Mouse (Mus musculus): Measurements from ENCODE around the gene Myh6.

- no peak for TF ChIP-seq CTCF (IDR thresholded peaks at IDR 0.05; ENCODE audit: borderline replicate concordance, insufficient read depth, low read length)
- TF ChIP-seq POLR2A (IDR thresholded peaks at IDR 0.05; ENCODE audit: low read depth, low read length): no peak
Observed at GRCm38 (mm10) chr14:54968344-54968743, 1.6 kb upstream of the Myh6 start.

Data from embryonic fibroblast, embryonic 13.5 days (primary cell).